Mouse (Mus musculus) ovary, postnatal 36 days (tissue): ENCODE measurements around the gene D630036H23Rik.
"Not testable (repeated sequence)": the region's sequence is repeated elsewhere in the genome, so short reads cannot be mapped to it uniquely, and the experiment has no call there.

ENCODE experiments used
- DNase-seq: peaks from one replicate; pipeline ENCODE4 v3.0.0; 2022; ENCODE audit warnings: low spot score, mixed read lengths

Gene D630036H23Rik

DNA sequence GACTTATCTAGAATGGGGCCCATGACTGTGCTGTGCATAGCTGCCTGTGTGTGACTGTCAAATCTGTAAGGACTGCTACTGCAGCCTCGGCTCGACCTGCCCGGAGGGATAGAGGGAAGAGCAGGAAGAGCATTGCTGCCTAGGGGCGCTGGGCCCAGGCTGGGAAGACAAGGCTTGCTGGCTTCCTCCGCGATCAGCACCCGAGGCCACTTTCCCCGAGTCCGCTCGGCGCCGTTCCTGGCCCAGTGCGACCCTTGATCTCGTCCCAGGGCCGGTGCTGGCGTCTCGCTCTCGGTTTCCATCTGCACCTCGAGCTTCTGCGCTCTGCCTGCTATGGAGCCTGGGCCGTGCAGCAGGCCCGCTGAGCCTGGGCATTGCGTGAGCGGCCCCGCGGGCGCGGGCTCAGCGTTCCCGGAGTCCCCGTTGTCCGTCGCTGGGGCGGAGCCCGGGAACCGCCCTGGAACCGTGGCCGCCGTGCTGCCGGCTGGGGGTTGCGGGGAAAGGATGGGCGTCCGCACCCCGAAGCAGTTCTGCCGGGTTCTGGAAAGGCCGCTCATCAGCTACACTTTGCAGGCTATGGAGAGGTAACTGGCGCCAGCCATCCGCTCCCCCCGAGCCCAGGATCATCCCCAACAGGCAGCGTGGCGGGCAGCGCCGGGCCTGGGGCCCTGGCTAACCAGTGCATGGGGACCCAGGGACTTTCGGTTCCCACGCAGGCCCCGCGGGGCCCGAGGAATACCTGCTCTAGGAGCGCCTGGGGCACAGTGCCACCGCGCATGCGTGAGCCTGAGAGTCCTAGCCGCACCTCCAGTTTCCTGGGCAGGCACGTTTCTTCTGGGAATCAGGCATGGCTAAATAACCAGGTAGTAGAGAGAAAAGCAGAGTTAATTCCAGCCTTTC, at the start of gene D630036H23Rik, which contains the start of gene Ispd:
TSS of gene D630036H23Rik (minus strand) at position 741 of the 900 bp plus-strand sequence.
TSS of gene Ispd (plus strand) at position 10 of the 900 bp plus-strand sequence.
- DNase-seq = peak; percentile 88

DNA sequence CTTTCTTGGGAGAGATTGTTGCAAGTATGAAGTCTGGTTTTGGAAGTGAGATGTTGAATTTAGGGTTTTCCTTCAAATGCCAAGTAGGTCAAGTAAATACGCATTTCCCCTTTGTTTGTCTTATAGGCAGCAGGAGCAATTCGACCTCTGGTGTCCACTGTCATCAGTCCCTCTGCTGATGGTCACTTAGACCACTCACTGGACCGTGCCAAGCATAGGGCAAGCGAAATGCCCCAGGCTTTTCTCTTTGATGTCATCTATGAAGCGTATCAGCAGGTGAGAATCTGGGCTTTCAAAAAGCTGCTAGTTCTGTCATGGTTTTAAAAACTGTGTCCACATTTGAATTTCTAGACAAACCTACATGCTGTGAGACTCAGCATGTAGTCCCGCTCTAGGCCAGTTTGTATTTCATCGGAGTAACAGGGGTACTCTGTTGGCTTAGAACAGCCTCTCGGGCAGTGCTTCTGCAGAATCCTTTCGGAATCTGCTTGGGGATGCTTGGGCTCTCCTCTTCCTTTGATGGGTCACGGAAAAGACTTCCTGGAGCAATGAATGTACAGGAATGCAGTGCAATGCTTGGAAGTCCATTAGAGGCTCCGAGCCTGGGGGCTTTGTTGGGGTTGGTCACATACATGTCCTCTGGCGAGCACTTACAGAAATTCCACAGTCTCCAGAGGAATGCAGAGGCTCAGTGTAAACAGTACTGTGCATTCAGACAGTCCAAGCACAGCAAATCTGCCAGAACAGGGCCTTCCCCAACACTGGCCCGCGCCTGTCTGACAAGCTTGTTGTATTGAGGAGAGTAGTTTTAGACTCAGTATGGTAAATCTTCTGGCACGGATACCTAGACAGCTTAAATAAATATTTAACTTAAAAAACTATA, 44.4 kb upstream of the D630036H23Rik start:
- DNase-seq = no peak

DNA sequence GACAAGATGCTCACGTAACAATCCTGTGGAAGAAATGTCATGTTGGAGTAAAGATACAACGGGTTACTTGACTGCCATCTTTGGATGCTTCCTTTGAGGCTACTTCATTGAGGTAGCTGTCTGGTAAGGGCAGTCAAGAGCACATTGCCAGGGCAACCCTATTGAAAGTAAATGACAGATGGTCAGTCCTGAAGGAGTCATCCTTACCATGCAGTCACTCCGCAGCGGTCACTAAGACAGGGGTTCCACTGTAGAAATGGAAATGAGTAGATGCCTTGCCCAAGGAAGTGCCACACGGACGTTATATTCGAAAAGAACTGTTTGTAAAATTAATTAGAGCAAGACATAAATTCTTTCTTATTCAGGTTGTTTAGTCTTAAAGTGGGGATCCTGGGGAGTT, 43.3 kb upstream of the D630036H23Rik start:
- no peak for DNase-seq

DNA sequence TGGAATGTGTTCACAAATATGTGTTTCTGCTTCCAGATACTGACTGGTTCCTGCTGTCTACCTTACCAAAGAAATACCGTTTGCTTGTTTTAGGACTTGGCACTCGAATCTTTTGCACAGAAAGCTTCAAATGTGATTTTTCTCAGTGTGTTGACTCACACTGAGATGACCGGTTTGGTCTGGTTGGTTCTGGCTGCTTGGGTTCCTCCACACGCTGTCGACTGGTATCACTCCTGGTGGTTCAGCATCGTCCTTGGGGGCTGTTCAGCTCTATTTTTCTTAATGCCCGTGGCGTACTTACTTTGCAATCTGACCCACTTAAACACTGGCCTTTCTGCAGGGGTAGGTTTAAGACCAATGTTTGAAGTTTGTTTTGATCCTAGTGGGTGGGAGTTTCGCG, 41.7 kb upstream of the D630036H23Rik start:
- peak; percentile 10 for DNase-seq

DNA sequence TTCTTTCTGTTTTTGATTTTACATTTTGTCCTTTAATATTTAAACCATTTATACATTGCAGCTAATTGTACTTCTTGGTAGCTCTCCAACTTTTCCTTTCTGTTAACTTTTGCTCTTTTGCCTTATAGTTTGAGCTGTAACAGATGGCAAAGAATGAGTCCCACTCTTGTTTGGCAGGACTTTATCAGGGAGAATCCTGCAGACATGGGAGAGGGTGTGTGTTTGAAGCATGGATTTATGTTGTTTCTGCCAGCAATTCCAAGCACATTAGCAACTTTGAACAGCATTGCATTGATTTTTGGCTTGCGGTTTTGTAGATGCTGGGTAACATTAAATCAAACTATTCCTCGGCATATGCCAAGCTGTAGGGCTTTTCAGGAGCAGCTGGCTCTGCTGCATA, 13.1 kb upstream of the D630036H23Rik start:
- DNase-seq = no peak

DNA sequence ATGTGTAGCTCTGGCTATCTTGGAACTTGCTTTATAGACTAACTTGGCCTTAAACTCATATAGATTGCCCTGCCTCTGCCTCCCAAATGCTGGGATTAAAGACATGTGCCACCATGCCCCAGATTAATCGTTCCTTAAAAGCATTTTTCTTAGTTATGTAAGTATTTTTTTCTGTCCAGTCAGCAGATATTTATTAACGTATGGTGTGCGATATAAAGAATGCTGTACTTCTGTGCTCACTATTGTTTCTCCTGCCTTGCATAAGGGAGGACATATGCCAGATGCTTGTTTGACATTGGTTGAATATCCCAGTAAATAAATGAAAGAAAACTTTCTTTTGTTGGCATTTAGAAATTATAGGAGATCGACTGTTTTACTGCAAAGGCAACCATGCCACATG, 5.0 kb upstream of the D630036H23Rik start:
- no peak for DNase-seq

DNA sequence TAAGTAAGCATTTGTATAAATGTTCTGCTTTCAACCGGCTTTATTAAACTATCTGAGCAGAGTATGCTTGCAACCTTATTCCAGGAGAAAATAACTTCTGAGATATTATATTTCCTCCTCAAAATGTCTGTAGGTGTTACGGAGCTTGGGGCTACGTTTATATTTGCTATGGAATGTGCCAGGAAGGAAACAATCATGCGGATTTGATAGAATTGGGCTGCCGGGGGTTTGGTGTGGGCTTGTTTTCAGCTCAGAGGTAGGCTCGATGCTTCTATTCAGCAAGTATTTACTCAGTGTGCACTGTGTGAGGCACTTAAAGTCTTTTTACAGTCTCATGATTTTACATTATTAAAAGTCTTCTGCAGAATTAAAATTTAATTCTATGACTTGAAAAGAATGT, 3.4 kb upstream of the D630036H23Rik start:
- DNase-seq = no peak

DNA sequence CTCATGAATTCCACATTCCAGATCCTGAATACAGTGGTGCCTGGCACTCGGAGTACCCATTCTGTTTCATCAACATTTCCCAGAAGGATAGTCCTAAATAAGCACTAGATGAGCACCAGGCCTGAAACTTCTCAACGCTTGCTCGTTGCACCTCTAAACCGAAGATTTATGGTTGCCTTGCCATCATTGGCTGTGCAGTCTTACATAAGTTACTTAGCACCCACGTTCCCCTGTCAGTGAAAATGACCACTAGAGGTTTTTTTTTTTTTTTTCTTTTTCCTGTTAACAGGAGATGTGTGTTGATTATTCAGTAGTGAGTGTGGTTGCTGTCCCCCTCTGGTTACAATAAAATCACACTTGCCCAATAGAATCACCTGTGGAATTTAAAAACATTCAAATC, 1.2 kb downstream of the D630036H23Rik start:
- no peak for DNase-seq

DNA sequence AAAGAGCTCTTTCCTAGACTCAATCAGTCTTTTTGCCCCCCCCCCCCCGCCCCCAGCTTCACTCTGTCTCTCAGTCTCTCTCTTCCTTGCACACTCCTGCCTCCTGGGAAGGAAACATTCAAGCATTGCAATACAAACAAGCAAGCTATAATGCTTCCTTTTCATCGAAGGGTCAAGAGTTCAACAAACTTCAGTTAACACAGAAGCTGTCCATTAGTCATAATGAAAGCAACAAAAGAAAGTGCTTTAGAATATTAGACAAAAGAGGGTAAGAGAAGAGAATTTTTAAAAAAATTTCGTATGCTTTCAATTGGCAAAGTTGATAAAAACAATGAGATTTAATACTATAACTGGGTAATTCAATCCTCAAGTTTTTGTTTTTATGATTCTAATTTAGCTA, 1.7 kb downstream of the D630036H23Rik start:
- no peak for DNase-seq

DNA sequence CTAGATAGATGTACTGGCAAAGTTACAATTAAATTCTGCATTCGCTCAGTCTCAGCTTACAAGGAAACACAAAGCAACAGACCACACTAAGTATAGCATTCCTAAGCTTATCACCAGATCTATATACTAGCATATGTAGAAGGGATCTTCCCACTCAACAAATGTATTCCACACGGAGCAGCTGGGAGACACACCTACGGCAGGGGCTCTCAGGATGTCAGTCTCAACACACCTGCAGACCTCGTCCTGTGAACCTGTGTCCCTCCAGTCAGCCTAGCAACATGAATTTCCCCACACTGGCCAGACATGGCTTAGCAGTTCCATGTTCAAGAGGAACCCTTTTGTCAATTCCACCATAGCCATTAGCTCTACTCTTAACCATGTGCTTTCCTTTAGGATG, 5.6 kb downstream of the D630036H23Rik start:
- not testable (repeated sequence) for DNase-seq

DNA sequence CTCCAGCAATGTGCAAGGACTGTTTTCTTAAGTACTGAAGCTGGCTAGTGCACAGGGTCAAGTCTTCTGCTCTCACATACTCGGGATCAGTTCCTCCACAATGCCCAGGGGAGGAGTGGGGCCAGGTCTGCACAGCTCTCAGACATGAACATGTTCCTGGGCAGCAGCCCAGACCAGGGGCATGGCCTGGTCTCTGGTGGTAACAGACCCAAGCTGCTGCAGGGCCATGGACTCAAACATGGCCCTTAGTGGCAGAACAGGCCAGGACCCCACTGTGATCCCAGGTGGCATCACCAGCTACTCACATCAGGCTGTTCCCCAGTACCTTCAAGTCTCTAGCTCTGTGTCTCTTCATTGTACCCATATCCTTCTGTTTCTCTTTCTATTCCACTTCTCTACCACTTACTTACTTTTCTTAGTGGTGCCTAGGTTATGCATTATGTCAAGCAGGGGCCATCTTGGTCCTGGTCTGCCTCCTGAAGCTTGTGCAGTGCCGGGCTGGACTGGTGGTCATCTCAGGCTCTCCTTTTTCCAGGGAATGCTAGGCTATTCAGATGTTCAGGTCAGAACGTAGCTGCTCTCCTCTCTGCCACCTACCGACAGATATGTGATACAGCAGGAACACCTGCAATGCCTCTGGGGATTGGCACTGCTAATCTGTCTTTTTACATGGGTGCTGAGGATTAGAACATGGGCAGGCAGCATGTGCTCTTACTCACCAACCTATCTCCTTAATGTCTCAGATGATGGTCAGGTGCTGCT, 8.6 kb downstream of the D630036H23Rik start:
- no peak for DNase-seq

DNA sequence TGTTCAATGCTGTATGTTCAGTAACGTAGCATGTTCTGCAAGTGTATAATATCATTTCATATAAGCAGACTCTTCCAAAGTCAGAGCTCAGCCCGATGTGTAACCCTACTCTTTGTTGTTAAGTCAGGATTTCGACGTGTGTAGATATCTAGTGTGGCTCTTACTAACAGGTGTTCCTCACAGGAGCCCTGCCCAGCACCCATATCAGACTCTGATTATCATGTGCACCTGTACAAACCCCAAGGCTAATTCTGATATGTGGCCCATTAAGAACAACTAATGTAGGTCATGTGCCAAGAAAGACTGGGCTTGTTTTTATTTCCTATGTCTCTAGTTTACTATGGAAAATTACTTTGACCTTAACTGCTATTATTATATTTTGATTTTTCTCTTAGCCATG, 18.0 kb downstream of the D630036H23Rik start:
- DNase-seq = no peak

DNA sequence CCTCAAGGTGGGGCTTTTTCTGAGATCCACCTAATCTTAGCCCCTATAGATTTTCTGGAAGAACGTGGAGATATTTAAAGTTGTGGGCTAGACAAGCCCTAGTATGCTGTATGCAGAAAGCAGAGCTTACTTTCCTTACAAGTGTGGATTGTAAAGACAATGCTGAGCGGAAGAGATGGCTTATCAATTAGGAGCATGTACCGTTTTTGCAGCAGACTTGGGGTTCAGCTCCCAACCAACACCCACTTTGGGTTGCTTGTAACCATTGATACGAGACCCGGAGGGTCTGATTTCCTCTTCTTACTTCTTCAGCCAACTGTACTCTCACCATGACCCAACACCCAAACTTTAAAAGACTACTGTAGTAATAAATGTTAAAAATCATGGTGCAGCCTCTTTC, 21.3 kb downstream of the D630036H23Rik start:
- no peak for DNase-seq

DNA sequence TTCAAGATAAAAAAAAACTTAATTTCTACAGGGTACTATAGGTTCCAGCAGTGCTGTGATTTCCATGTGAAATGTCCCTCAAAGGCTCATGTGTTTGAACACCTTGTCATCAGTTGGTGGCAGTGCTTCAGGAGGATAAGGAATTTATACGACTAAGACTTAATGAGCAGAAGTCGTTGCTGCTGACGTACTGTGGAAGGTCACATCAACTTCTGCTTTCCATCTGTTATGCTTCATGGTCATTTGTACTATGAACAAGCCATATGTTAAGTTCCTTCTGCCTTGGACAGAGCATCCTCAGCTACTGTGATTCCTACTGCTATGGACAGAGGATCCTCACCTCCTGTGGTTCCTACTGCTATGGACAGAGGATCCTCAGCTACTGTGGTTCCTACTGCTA, 21.9 kb downstream of the D630036H23Rik start:
- DNase-seq = no peak

DNA sequence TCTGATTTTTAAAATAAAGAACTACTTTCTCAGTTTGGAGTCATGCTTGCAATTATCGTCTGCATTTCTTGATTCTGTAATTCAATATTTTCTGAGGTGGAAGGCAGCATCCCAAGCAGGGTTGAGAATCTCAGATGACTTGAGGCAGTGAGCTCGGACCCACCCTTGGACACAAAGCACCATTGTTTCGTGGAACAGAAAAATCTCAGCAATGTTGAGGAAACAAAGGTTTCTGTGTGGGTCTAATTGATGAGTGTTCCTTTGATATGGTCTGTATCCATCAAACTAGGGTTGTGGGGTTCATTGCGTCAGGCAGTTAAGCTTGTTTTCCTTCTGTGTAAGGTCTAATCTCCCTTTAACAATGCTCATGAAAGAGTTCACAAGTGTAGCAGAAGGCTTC, 37.9 kb downstream of the D630036H23Rik start:
- DNase-seq = no peak

DNA sequence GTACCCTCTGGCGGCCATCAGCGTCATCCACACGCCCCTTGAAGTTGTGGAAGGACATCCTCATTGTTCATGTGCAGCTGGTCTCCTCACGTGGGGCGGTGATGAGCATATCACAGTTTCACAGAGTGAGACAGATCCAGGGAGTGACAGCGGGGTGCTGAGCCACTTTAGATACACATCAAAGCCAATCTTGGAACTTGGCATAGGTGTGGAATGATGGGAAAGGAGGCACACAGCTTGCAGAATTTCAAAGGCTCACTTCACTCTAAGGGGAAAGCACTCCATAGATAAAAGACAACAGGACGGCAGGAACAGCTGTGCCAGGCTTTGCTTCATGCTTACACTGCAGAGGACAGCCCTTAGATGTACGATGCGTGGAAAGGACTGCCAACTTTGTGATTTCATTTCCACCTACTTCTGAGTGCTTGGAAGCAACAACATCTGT, 48.1 kb downstream of the D630036H23Rik start:
- DNase-seq = no peak

DNA sequence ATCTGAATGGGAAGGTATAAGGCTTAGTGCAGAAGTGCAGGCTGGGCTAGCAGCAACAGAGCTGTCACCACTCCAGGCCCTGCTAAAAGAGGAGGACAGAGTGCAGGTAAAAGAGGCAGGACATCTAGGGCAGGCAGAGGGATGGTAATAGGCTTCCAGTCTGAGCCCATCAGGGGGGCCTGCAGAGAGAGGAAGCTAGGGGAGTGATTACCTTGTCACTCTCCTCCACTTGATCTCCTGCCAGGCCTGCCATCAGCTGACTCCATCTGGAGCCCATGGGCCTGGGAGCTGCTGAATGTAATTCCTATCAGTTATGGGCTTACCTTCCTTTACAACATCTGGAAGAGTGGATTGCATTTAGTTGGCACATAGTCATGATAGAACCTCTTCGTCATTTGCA, 49.3 kb downstream of the D630036H23Rik start:
- no peak for DNase-seq
